Mouse (Mus musculus): ENCODE measurements around the gene Sh3gl3. TPM values are rescaled to one million over a fixed set of nuclear protein-coding genes. Genes with fewer than 3 reads are reported as not detected.
A peak's percentile ranks its signal among the peaks of the same experiment; 100 is the strongest.

Sh3gl3 gene
- polyA plus RNA-seq, 1 experiment from 2014 or later, result 4.0 TPM

- TF ChIP-seq CTCF (IDR thresholded peaks at IDR 0.05; ENCODE audit: low read depth) (no peak), EP300 (optimal IDR thresholded peaks at IDR 0.05) (no peak)
Measured at GRCm38 (mm10) chr7:82350421-82350820, 176.8 kb downstream of the Sh3gl3 start.

More at GRCm38 (mm10) chr7:82350421-82350820, 176.8 kb downstream of the Sh3gl3 start:
- Histone ChIP-seq H3K4me1 (replicated peaks; ENCODE audit: control insufficient read depth, insufficient read depth) (no peaks in the 10 kb centered on the region), H3K9ac (ENCODE audit: low read length) (no peak overlapping the region), H3K27ac (replicated peaks) (no peak overlapping the region), H3K4me3 (ENCODE audit: low read depth, low read length) (no peak overlapping the region), H3K36me3 (ENCODE audit: control insufficient read depth, insufficient read depth, low read length) (no peaks in the 10 kb centered on the region), H3K4me2 (replicated peaks; ENCODE audit: low read depth) (no peak overlapping the region), H3K27me3 (ENCODE audit: control insufficient read depth, insufficient read depth, low read length) (no peaks in the 10 kb centered on the region), H3K9me3 (ENCODE audit: control insufficient read depth, low read length) (no peaks in the 10 kb centered on the region)
- peak; percentile 2 for DNase-seq (ENCODE audit: low spot score)
- 74% methylated on average over 3 of the region's 3 CpGs for WGBS
- no peak for ATAC-seq (ENCODE audit: low FRiP score, low TSS enrichment)

Other genes starting within 250 kb of the Sh3gl3 start
- 6.6 and 7.1 TPM in 2 replicates for gene Hdgfl3, start 239.4 kb upstream of the Sh3gl3 start, polyA plus RNA-seq (2015; fragmentation: Nextera tagmentation; extraction: Ambion mirVana)
- 0.83 and 0.87 TPM in 2 replicates for gene Bnc1, start 181.5 kb upstream of the Sh3gl3 start, polyA plus RNA-seq (2015; fragmentation: Nextera tagmentation; extraction: Ambion mirVana)
- gene Adamtsl3, start 161.9 kb downstream of the Sh3gl3 start, polyA plus RNA-seq (2015; fragmentation: Nextera tagmentation; extraction: Ambion mirVana), result 2.2 and 2.3 TPM in 2 replicates